Mouse (Mus musculus): ENCODE measurements around the gene Xpr1. TPM values are rescaled to one million over a fixed set of nuclear protein-coding genes. Genes with fewer than 3 reads are reported as not detected.

Xpr1 gene
- total and polyA plus RNA-seq, 3 experiments = 8.5 to 34.4 (median 30.3) TPM

DNA sequence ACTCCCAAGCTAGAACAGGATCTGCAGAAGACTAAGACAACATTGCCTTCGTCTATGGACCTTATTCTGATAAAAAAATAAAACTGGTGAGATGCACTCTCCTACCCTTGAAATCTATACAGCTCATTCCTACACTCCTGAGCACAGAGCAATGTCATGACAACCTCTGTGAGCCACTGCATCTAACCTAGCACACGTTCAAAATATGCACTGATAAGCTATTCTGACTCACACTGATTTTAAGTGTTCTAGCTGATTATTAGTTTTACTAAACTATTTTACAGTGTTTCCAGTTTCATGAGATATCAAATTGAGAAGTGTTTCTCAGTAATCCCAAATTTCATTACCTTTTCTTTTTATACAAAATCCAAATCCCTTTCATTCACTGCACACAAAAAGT is 23.2 kb downstream of the Xpr1 start:
- Histone ChIP-seq H3K27me3 (ENCODE audit: control insufficient read depth, insufficient read depth, low read length) (no peaks in the 10 kb centered on the region), H3K4me1 (ENCODE audit: control insufficient read depth, insufficient read depth, low read length) (peaks cover 3% of the 10 kb centered on the region), H3K9ac (ENCODE audit: low read depth, low read length) (no peak overlapping the region), H3K4me3 (no peak overlapping the region), H3K79me2 (replicated peaks; ENCODE audit: control insufficient read depth, insufficient read depth, low read length) (0 out of 2 replicates have a peak, but pooled peaks cover 1% of the 10 kb centered on the region), H3K27ac (no peak overlapping the region), H3K36me3 (ENCODE audit: control insufficient read depth, insufficient read depth, low read length) (peaks cover 6% of the 10 kb centered on the region)
- no peak for DNase-seq
- TF ChIP-seq CTCF (IDR thresholded peaks at IDR 0.05) = no peak
- TF ChIP-seq EP300 (IDR thresholded peaks at IDR 0.05; ENCODE audit: insufficient read depth, low read depth, low read length) = no peak
- no peak for TF ChIP-seq POLR2A (IDR thresholded peaks at IDR 0.05; ENCODE audit: insufficient read depth, low read depth, low read length)
- WGBS = 29% methylated on average over 2 of the region's 2 CpGs
- intact Hi-C loops (cut with DNase I) = no loop called here

DNA sequence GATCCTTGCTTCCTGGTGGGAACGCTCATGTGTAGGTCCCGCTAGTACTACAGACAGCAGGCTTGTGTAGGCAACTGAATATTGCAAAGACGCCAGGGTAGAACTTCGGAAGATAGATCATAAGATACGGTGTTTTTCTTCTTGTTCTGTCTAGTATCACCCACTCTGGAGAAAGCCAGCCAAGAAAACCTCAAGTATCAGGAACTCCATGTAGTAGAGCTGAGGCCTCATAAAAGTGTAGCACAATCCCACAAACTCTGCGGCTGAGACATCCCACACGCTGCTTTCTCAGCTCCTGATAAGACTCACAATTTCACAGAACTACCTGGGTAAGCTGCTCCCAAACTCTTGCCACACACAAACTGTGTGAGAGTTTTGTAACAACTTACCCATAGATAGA is 24.4 kb downstream of the Xpr1 start:
- Histone ChIP-seq H3K4me3 (no peak overlapping the region), H3K79me2 (replicated peaks; ENCODE audit: control insufficient read depth, insufficient read depth, low read length) (0 out of 2 replicates have a peak, but pooled peaks cover 1% of the 10 kb centered on the region), H3K9ac (ENCODE audit: low read depth, low read length) (no peak overlapping the region), H3K27ac (no peak overlapping the region), H3K4me1 (ENCODE audit: control insufficient read depth, insufficient read depth, low read length) (peaks cover 6% of the 10 kb centered on the region), H3K27me3 (ENCODE audit: control insufficient read depth, insufficient read depth, low read length) (no peaks in the 10 kb centered on the region), H3K36me3 (ENCODE audit: control insufficient read depth, insufficient read depth, low read length) (peaks cover 6% of the 10 kb centered on the region)
- DNase-seq = no peak
- TF ChIP-seq CTCF (IDR thresholded peaks at IDR 0.05) (no peak), EP300 (IDR thresholded peaks at IDR 0.05; ENCODE audit: insufficient read depth, low read depth, low read length) (no peak), POLR2A (IDR thresholded peaks at IDR 0.05; ENCODE audit: insufficient read depth, low read depth, low read length) (no peak)
- 89% methylated on average over 7 of the region's 7 CpGs for WGBS
- intact Hi-C loops (cut with DNase I) = no loop called here

DNA sequence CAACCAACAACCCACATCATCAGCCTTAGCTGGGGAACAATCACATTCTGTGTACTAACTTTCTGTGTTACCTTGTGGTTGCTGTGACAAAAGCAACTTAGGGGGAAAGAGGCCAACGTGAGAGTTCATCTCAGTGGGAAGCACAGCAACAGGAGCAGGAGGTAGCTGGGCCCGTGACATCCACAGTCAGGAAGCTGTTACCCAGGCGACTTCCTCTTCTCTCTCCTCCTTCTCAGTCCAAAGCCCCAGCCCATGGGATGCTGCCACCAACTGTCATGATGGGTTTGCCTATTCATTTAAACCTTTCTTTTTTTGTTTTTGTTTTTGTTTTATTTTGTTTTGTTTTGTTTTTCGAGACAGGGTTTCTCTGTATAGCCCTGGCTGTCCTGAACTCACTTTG is 25.7 kb downstream of the Xpr1 start:
- TF ChIP-seq POLR2A (IDR thresholded peaks at IDR 0.05; ENCODE audit: insufficient read depth, low read depth, low read length) (no peak), CTCF (IDR thresholded peaks at IDR 0.05) (no peak), EP300 (IDR thresholded peaks at IDR 0.05; ENCODE audit: insufficient read depth, low read depth, low read length) (no peak)
- no peaks in the 10 kb centered on the region for H3K27me3 ChIP-seq (ENCODE audit: control insufficient read depth, insufficient read depth, low read length)
- no peak overlapping the region for H3K27ac ChIP-seq
- peaks cover 4% of the 10 kb centered on the region for H3K4me1 ChIP-seq (ENCODE audit: control insufficient read depth, insufficient read depth, low read length)
- H3K36me3 ChIP-seq (ENCODE audit: control insufficient read depth, insufficient read depth, low read length) = peaks cover 6% of the 10 kb centered on the region
- intact Hi-C loops (cut with DNase I) = no loop called here
- H3K4me3 ChIP-seq = no peak overlapping the region
- DNase-seq = no peak
- H3K79me2 ChIP-seq (replicated peaks; ENCODE audit: control insufficient read depth, insufficient read depth, low read length) = 0 out of 2 replicates have a peak, but pooled peaks cover 1% of the 10 kb centered on the region
- no peak overlapping the region for H3K9ac ChIP-seq (ENCODE audit: low read depth, low read length)
- WGBS = 65% methylated on average over 4 of the region's 4 CpGs

DNA sequence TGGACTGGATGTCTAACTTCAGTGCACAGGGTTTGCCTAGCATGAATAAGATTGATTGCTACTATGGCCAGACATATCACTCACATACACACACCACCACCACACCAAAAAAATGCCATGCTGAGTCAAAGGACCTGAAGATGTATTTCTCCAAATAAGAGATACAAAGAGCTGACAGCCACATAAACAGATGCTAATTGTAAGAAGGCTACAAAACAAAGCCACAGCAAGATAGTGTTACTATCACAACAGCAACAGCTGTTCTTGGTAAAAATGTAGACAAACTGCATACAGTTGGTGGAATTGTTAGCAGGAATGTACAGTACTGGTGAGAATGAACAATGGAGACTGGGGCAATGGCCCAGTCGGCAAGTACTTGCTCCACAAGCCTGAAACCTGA is 28.8 kb downstream of the Xpr1 start:
- peaks cover 3% of the 10 kb centered on the region for H3K36me3 ChIP-seq (ENCODE audit: control insufficient read depth, insufficient read depth, low read length)
- no peak overlapping the region for H3K27ac ChIP-seq
- no peak overlapping the region for H3K9ac ChIP-seq (ENCODE audit: low read depth, low read length)
- H3K4me3 ChIP-seq = no peak overlapping the region
- TF ChIP-seq CTCF (IDR thresholded peaks at IDR 0.05) (no peak), POLR2A (IDR thresholded peaks at IDR 0.05; ENCODE audit: insufficient read depth, low read depth, low read length) (no peak), EP300 (IDR thresholded peaks at IDR 0.05; ENCODE audit: insufficient read depth, low read depth, low read length) (no peak)
- H3K27me3 ChIP-seq (ENCODE audit: control insufficient read depth, insufficient read depth, low read length) = no peaks in the 10 kb centered on the region
- no peak for DNase-seq
- intact Hi-C loops (cut with DNase I) = no loop called here
- 0 out of 2 replicates have a peak, but pooled peaks cover 1% of the 10 kb centered on the region for H3K79me2 ChIP-seq (replicated peaks; ENCODE audit: control insufficient read depth, insufficient read depth, low read length)
- peaks cover 2% of the 10 kb centered on the region for H3K4me1 ChIP-seq (ENCODE audit: control insufficient read depth, insufficient read depth, low read length)
- WGBS = 75% methylated on average over 1 of the region's 1 CpGs

DNA sequence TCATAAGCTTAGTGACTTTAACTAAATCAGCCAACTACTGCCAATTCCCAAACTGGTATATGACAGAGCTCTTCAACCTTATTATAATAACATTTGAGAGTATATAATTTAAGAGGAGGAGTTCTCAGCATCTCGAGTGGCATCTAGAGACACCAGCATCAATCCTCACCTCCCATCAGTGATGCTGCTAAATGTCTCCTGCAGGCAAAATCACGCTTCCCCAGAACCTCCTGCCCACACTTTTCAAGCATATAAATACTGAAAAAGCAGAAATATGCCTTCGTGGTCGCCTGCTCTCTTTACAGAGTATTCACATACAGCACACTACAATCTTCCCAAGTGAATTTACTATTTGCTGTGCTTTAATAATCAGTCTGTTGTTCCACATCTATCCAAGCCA is 30.7 kb downstream of the Xpr1 start:
- 90% methylated on average over 4 of the region's 4 CpGs for WGBS
- Histone ChIP-seq H3K36me3 (ENCODE audit: control insufficient read depth, insufficient read depth, low read length) (peaks cover 3% of the 10 kb centered on the region), H3K9ac (ENCODE audit: low read depth, low read length) (no peak overlapping the region), H3K4me1 (ENCODE audit: control insufficient read depth, insufficient read depth, low read length) (peaks cover 2% of the 10 kb centered on the region), H3K27ac (no peak overlapping the region), H3K4me3 (no peak overlapping the region), H3K79me2 (replicated peaks; ENCODE audit: control insufficient read depth, insufficient read depth, low read length) (0 out of 2 replicates have a peak, but pooled peaks cover 1% of the 10 kb centered on the region), H3K27me3 (ENCODE audit: control insufficient read depth, insufficient read depth, low read length) (no peaks in the 10 kb centered on the region)
- no peak for TF ChIP-seq CTCF (IDR thresholded peaks at IDR 0.05)
- no peak for TF ChIP-seq EP300 (IDR thresholded peaks at IDR 0.05; ENCODE audit: insufficient read depth, low read depth, low read length)
- no peak for TF ChIP-seq POLR2A (IDR thresholded peaks at IDR 0.05; ENCODE audit: insufficient read depth, low read depth, low read length)
- DNase-seq = no peak
- intact Hi-C loops (cut with DNase I) = no loop called here

DNA sequence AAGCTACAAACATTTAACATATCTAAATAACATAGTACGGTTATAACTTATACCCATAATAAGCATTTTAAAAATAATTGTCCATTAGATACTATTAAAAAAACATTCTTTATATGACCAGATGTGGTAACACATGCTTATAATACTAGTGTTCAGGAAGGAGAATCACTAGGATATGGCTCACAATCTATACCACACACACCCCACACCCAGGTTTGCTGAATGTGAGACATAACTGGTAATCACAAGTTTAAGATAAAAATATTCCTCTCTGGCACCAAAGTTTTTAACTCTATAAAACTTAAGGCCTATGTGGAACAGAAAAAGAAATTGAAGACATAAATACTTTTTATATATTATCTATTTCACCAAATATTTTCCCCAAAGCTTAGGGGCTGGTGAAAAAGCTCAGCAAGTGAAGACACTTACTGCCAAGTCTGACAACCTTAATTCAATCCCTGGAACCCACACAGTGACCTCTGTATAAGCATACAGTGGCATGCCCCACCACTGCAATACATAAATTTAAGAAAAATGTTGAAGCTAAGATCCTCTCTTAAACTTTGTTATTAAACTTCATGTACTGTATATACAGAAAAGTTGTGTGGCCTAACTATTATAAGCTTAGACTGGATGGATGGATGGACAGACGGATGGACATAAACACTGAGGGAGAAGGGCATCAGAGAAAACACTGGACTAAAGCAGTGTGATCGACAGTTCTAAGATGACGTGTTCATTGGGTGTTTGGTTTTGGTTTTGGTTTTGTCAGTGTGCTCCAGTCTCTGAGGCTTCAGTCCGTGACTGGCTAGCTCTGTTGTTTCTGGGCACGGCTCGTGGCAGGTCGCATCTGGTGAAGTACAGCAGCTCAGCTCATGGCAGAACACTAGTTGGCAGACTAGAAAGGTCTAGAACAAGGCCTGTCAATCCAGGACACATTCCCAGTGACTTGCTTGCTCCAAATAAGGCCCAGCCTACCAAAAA is 33.6 kb downstream of the Xpr1 start:
- Histone ChIP-seq H3K4me3 (no peak overlapping the region), H3K4me1 (ENCODE audit: control insufficient read depth, insufficient read depth, low read length) (peaks cover under 1% of the 10 kb centered on the region; the same call in 1 of the 2 replicates), H3K79me2 (replicated peaks; ENCODE audit: control insufficient read depth, insufficient read depth, low read length) (no peaks in the 10 kb centered on the region), H3K27ac (no peak overlapping the region), H3K9ac (ENCODE audit: low read depth, low read length) (no peak overlapping the region), H3K27me3 (ENCODE audit: control insufficient read depth, insufficient read depth, low read length) (no peaks in the 10 kb centered on the region), H3K36me3 (ENCODE audit: control insufficient read depth, insufficient read depth, low read length) (no peaks in the 10 kb centered on the region; the same call in 1 of the 2 replicates)
- intact Hi-C loops (cut with DNase I) = no loop called here
- TF ChIP-seq POLR2A (IDR thresholded peaks at IDR 0.05; ENCODE audit: insufficient read depth, low read depth, low read length) = no peak
- TF ChIP-seq CTCF (IDR thresholded peaks at IDR 0.05) = no peak
- no peak for TF ChIP-seq EP300 (IDR thresholded peaks at IDR 0.05; ENCODE audit: insufficient read depth, low read depth, low read length)
- no peak for DNase-seq
- 91% methylated on average over 8 of the region's 8 CpGs for WGBS

Data from heart, adult 2 months (tissue).